Mouse (Mus musculus) C2C12 (cell line): ENCODE data around the gene Stxbp5. TPM values are rescaled to one million over a fixed set of nuclear protein-coding genes. Genes with fewer than 3 reads are reported as not detected.

Experiments
- H3K27me3 ChIP-seq: one replicate; pipeline ENCODE4 v1.6.1; 2011; ENCODE audit not compliant: control insufficient read depth, insufficient read depth, insufficient read length
- H3K36me3 ChIP-seq: one replicate; pipeline ENCODE4 v1.6.1; 2011; ENCODE audit not compliant: control insufficient read depth, insufficient read depth
- H3K4me3 ChIP-seq: one replicate; pipeline ENCODE4 v1.5.1; 2011; ENCODE audit warnings: mild to moderate bottlenecking, control low read depth; ENCODE audit not compliant: poor library complexity, insufficient read depth, severe bottlenecking
- H3K79me2 ChIP-seq: one replicate; pipeline ENCODE4 v1.6.1; 2011; ENCODE audit not compliant: control insufficient read depth, insufficient read depth
- H3K79me3 ChIP-seq: one replicate; pipeline ENCODE4 v1.6.1; 2011; ENCODE audit warnings: low read depth, control low read depth
- H3ac ChIP-seq: one replicate; pipeline ENCODE3; 2011; ENCODE audit warnings: low read depth; ENCODE audit not compliant: control insufficient read depth, insufficient read length
- CEBPB ChIP-seq: IDR thresholded peaks from one replicate; pipeline ENCODE4 v1.6.1; 2011; ENCODE audit warnings: low read depth, mild to moderate bottlenecking, control low read depth, moderate library complexity
- CTCF ChIP-seq: IDR thresholded peaks from one replicate; pipeline ENCODE4 v1.5.1; 2011; ENCODE audit not compliant: control insufficient read depth, insufficient read depth, insufficient read length
- FOSL1 ChIP-seq: IDR thresholded peaks from one replicate; pipeline ENCODE4 v1.8.0; 2011; ENCODE audit warnings: mild to moderate bottlenecking, low read length; ENCODE audit not compliant: poor library complexity, insufficient read depth, severe bottlenecking
- MAX ChIP-seq: IDR thresholded peaks from one replicate; pipeline ENCODE4 v1.6.1; 2011; ENCODE audit warnings: mild to moderate bottlenecking, control low read depth
- MYOD1 ChIP-seq: IDR thresholded peaks from one replicate; pipeline ENCODE4 v1.6.1; 2011; ENCODE audit warnings: low read depth; ENCODE audit not compliant: control insufficient read depth, insufficient read length
- MYOG ChIP-seq: IDR thresholded peaks from one replicate; pipeline ENCODE4 v1.6.1; 2011; ENCODE audit not compliant: control insufficient read depth, insufficient read length; ENCODE audit errors: extremely low read depth
- USF1 ChIP-seq: IDR thresholded peaks from one replicate; pipeline ENCODE4 v1.6.1; 2011; ENCODE audit warnings: low read depth, mild to moderate bottlenecking, control low read depth, moderate library complexity
- polyA plus RNA-seq: library from polyadenylated mRNA; unstranded; fragments of >200 nt; fragmentation: generic; extraction: Trizol; gene quantifications from one replicate; pipeline ENCODE4 v1.2.1, GENCODE M21; 2012; ENCODE audit warnings: missing spikeins

Gene Stxbp5
- polyA plus RNA-seq, 1 experiment: 4.2 TPM

GRCm38 (mm10) chr10:9770261-9770660, 130.6 kb downstream of the Stxbp5 start:
- TF ChIP-seq MAX (no peak), CEBPB (no peak), MYOG (no peak), MYOD1 (no peak), CTCF (no peak)
- Histone ChIP-seq H3K4me3 (no peak overlapping the region), H3K79me2 (no peaks in the 10 kb centered on the region), H3K36me3 (peaks cover 11% of the 10 kb centered on the region), H3K27me3 (no peaks in the 10 kb centered on the region), H3K79me3 (no peaks in the 10 kb centered on the region), H3ac (no peak overlapping the region)

- Histone ChIP-seq H3K79me2 (no peaks in the 10 kb centered on the region), H3ac (no peak overlapping the region), H3K4me3 (no peak overlapping the region), H3K36me3 (peaks cover 21% of the 10 kb centered on the region), H3K27me3 (no peaks in the 10 kb centered on the region), H3K79me3 (no peaks in the 10 kb centered on the region)
- TF ChIP-seq CTCF (no peak), CEBPB (no peak), MAX (no peak), MYOD1 (no peak), MYOG (no peak), FOSL1 (no peak), USF1 (no peak)
These were observed 137.0 kb downstream of the Stxbp5 start for GRCm38 (mm10) chr10:9763831-9764230.

- no peak overlapping the region for H3K4me3 ChIP-seq
- no peaks in the 10 kb centered on the region for H3K79me3 ChIP-seq
- H3K27me3 ChIP-seq: no peaks in the 10 kb centered on the region
- TF ChIP-seq USF1: no peak
- no peak for TF ChIP-seq MAX
- TF ChIP-seq CTCF: no peak
- no peak for TF ChIP-seq FOSL1
- no peak for TF ChIP-seq MYOD1
- no peak for TF ChIP-seq CEBPB
- no peak for TF ChIP-seq MYOG
- H3K79me2 ChIP-seq: no peaks in the 10 kb centered on the region
- H3K36me3 ChIP-seq: peaks cover 15% of the 10 kb centered on the region
- no peak overlapping the region for H3ac ChIP-seq
These were observed 140.6 kb downstream of the Stxbp5 start for GRCm38 (mm10) chr10:9760264-9760663.

- Histone ChIP-seq H3K4me3 (no peak overlapping the region), H3K79me2 (no peaks in the 10 kb centered on the region), H3K27me3 (no peaks in the 10 kb centered on the region), H3K36me3 (peaks cover 15% of the 10 kb centered on the region), H3ac (no peak overlapping the region), H3K79me3 (no peaks in the 10 kb centered on the region)
- TF ChIP-seq FOSL1 (no peak), MAX (no peak), CEBPB (no peak), USF1 (no peak), MYOD1 (no peak), MYOG (no peak), CTCF (no peak)
These were observed 144.3 kb downstream of the Stxbp5 start for GRCm38 (mm10) chr10:9756546-9756945.

GRCm38 (mm10) chr10:9754893-9755541, 145.9 kb downstream of the Stxbp5 start:
- H3ac ChIP-seq: no peak overlapping the region
- no peaks in the 10 kb centered on the region for H3K79me2 ChIP-seq
- peaks cover under 1% of the 10 kb centered on the region for H3K36me3 ChIP-seq
- H3K79me3 ChIP-seq: no peaks in the 10 kb centered on the region
- no peak for TF ChIP-seq MYOG
- TF ChIP-seq FOSL1: no peak
- TF ChIP-seq CTCF: no peak
- H3K4me3 ChIP-seq: no peak overlapping the region
- no peaks in the 10 kb centered on the region for H3K27me3 ChIP-seq

GRCm38 (mm10) chr10:9733861-9734260, 167.0 kb downstream of the Stxbp5 start:
- Histone ChIP-seq H3K79me3 (no peaks in the 10 kb centered on the region), H3ac (no peak overlapping the region), H3K36me3 (no peaks in the 10 kb centered on the region), H3K27me3 (no peaks in the 10 kb centered on the region), H3K4me3 (no peak overlapping the region), H3K79me2 (no peaks in the 10 kb centered on the region)
- TF ChIP-seq MYOD1: no peak
- no peak for TF ChIP-seq USF1
- no peak for TF ChIP-seq MAX
- TF ChIP-seq CTCF: no peak
